Mouse (Mus musculus) ES-Bruce4 (cell line): ENCODE measurements at regions not wholly inside any gene's neighbourhood (a gene's known extent, or its start where the extent isn't known, plus 50 kb on each side); places are given as distances from the start of the nearest gene placed in this dataset.

Source experiments
- H3K27ac ChIP-seq: 2 replicates; pipeline ENCODE4 v1.5.1; 2012; ENCODE audit warnings: low read length, inconsistent platforms; ENCODE audit not compliant: insufficient read depth
- H3K27me3 ChIP-seq: 2 replicates; pipeline ENCODE4 v1.6.1; 2012; ENCODE audit warnings: mild to moderate bottlenecking, low read length, inconsistent platforms; ENCODE audit not compliant: control insufficient read depth, poor library complexity, insufficient read depth, severe bottlenecking
- H3K36me3 ChIP-seq: 2 replicates; pipeline ENCODE4 v1.6.1; 2012; ENCODE audit warnings: inconsistent platforms, mild to moderate bottlenecking, low read length, moderate library complexity; ENCODE audit not compliant: control insufficient read depth, poor library complexity, insufficient read depth, severe bottlenecking
- H3K4me1 ChIP-seq: one replicate; pipeline ENCODE4 v1.8.1; 2011; ENCODE audit warnings: low read length; ENCODE audit not compliant: control insufficient read depth, insufficient read depth
- H3K4me3 ChIP-seq: 2 replicates; pipeline ENCODE4 v1.5.1; 2011; ENCODE audit warnings: low read depth, mild to moderate bottlenecking, low read length
- H3K9ac ChIP-seq: 2 replicates; pipeline ENCODE4 v1.6.1; 2012; ENCODE audit warnings: low read depth, mild to moderate bottlenecking, inconsistent platforms; ENCODE audit not compliant: poor library complexity, severe bottlenecking
- H3K9me3 ChIP-seq: replicated peaks from 2 replicates; pipeline ENCODE4 v1.6.1; 2012; ENCODE audit warnings: mild to moderate bottlenecking, low read length, inconsistent platforms; ENCODE audit not compliant: control insufficient read depth, poor library complexity, insufficient read depth, severe bottlenecking
- CTCF ChIP-seq: IDR thresholded peaks from one replicate; pipeline ENCODE4 v1.8.1; 2011; ENCODE audit warnings: low read depth, low read length
- EP300 ChIP-seq: IDR thresholded peaks from 2 replicates; pipeline ENCODE4 v1.6.1; 2011; ENCODE audit warnings: low read depth, low read length; ENCODE audit not compliant: insufficient read depth
- POLR2A ChIP-seq: IDR thresholded peaks from one replicate; pipeline ENCODE4 v1.8.1; 2011; ENCODE audit warnings: low read length; ENCODE audit not compliant: insufficient read depth

DNA sequence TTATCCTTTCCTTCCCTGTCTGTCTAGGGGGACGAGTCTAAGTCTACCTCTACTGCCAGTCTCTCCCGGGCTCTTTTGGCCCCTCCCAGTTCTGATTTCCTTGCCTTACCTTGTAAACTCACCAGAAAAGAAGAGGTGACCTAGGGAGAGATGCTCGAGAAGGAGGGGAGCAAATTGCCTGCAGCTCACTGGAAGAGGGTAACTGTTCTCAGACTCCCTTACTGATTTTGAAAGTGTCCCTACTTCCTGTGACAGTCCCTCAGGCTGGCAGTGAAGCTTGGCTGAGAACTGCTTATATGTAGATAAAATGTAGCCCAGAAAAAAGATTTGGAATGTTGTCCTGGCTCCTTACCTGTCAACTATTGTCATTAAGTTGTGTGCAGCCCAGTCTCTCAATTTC, 180.6 kb upstream of the Tab2 start:
- H3K36me3 ChIP-seq = no peaks in the 10 kb centered on the region
- no peak overlapping the region for H3K4me3 ChIP-seq
- H3K9me3 ChIP-seq = no peaks in the 10 kb centered on the region
- no peak overlapping the region for H3K27ac ChIP-seq
- TF ChIP-seq CTCF = no peak
- TF ChIP-seq POLR2A = no peak
- no peak for TF ChIP-seq EP300
- H3K27me3 ChIP-seq = 0 out of 2 replicates have a peak, but pooled peaks cover 1% of the 10 kb centered on the region
- no peaks in the 10 kb centered on the region for H3K4me1 ChIP-seq
- no peak overlapping the region for H3K9ac ChIP-seq

DNA sequence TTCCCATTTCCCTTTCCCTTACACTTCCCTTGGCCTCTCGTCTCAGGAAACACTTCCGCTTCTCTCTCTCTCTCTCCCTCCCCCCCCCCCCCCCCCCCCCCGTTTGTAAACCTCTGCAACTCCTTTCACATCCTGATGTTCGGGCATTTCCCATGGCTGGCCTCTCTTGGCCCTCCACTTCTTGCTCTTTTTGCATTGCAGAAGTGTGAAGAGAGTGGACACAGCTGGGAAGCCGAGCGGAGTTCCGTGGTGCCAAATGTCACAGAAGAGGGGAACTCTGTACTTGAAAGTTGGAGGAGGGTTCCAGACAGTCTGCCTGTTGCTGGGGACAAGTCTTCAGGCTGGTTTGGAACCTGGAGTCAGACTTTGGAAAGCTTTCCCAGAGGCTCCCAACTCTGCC, 179.2 kb upstream of the Tab2 start:
- Histone ChIP-seq H3K4me3 (no peak overlapping the region), H3K27ac (no peak overlapping the region), H3K36me3 (no peaks in the 10 kb centered on the region), H3K27me3 (0 out of 2 replicates have a peak, but pooled peaks cover 1% of the 10 kb centered on the region), H3K4me1 (no peaks in the 10 kb centered on the region), H3K9ac (no peak overlapping the region), H3K9me3 (no peaks in the 10 kb centered on the region)
- TF ChIP-seq POLR2A (no peak), CTCF (no peak), EP300 (no peak)

GRCm38 (mm10) chr10:8134398-8134797, 178.4 kb upstream of the Tab2 start:
- Histone ChIP-seq H3K36me3 (no peaks in the 10 kb centered on the region), H3K27ac (no peak overlapping the region), H3K27me3 (0 out of 2 replicates have a peak, but pooled peaks cover 1% of the 10 kb centered on the region), H3K4me1 (no peaks in the 10 kb centered on the region), H3K9ac (no peak overlapping the region), H3K9me3 (no peaks in the 10 kb centered on the region), H3K4me3 (no peak overlapping the region)
- TF ChIP-seq POLR2A (no peak), CTCF (no peak), EP300 (no peak)

DNA sequence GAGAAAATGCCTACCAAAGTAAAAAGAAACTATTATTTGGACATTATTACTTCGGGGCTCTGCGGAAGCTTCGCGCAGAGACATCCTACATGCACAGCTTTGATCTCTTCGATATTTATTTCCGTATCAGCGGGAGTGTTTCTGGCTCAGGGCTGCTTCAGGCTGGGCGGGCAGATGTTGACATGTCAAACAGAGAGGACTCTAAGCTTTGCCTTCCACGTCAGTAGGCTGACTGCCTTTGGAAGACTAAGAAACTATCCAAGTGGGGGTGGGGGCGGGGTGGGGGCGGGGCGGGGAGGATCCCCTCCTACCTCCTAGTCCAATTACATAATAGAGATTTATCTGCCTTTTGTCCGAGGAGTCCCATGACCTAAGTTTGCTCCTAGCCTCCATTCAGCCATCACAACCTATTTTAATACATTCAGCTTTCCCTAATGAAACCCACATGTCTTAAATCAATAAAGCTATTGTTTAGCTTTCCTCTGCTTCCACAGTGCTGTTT, 177.5 kb upstream of the Tab2 start:
- TF ChIP-seq EP300 (no peak), POLR2A (no peak), CTCF (no peak)
- Histone ChIP-seq H3K27me3 (0 out of 2 replicates have a peak, but pooled peaks cover 1% of the 10 kb centered on the region), H3K4me1 (no peaks in the 10 kb centered on the region), H3K27ac (no peak overlapping the region), H3K9ac (no peak overlapping the region), H3K36me3 (no peaks in the 10 kb centered on the region), H3K4me3 (no peak overlapping the region), H3K9me3 (no peaks in the 10 kb centered on the region)

DNA sequence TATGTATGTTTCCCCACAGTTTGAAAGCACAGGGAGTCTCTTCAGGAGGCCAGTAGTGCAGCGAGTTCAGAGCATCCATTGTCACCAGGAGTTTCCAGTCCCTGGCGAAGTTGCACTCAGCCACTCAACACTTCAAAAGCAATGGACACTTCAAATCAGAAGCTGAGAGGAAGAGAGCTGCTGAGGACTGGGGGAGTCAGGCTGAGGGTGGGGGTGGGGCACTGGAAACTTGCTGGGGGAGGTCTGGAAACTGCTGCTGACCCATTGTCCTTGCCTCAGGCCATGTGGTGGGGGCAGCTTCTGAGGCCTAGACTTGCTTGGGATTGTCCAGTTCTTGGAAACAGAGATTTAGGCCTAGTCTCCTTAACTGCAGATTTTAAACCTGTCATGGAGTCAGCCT, 176.8 kb upstream of the Tab2 start:
- Histone ChIP-seq H3K36me3 (no peaks in the 10 kb centered on the region), H3K9ac (no peak overlapping the region), H3K27ac (no peak overlapping the region), H3K27me3 (0 out of 2 replicates have a peak, but pooled peaks cover 1% of the 10 kb centered on the region), H3K4me1 (no peaks in the 10 kb centered on the region), H3K9me3 (no peaks in the 10 kb centered on the region), H3K4me3 (no peak overlapping the region)
- TF ChIP-seq POLR2A = no peak
- peak; percentile 89 for TF ChIP-seq EP300

GRCm38 (mm10) chr10:8130472-8131241, 174.6 kb upstream of the Tab2 start:
- Histone ChIP-seq H3K9ac (no peak overlapping the region), H3K4me3 (no peak overlapping the region), H3K9me3 (no peaks in the 10 kb centered on the region), H3K27ac (no peak overlapping the region), H3K4me1 (no peaks in the 10 kb centered on the region), H3K27me3 (no peaks in the 10 kb centered on the region), H3K36me3 (no peaks in the 10 kb centered on the region)
- TF ChIP-seq POLR2A (no peak), CTCF (no peak), EP300 (no peak)
